Mouse (Mus musculus): ENCODE measurements at regions not wholly inside any gene's neighbourhood (a gene's known extent, or its start where the extent isn't known, plus 50 kb on each side); places are given as distances from the start of the nearest gene placed in this dataset.

DNA sequence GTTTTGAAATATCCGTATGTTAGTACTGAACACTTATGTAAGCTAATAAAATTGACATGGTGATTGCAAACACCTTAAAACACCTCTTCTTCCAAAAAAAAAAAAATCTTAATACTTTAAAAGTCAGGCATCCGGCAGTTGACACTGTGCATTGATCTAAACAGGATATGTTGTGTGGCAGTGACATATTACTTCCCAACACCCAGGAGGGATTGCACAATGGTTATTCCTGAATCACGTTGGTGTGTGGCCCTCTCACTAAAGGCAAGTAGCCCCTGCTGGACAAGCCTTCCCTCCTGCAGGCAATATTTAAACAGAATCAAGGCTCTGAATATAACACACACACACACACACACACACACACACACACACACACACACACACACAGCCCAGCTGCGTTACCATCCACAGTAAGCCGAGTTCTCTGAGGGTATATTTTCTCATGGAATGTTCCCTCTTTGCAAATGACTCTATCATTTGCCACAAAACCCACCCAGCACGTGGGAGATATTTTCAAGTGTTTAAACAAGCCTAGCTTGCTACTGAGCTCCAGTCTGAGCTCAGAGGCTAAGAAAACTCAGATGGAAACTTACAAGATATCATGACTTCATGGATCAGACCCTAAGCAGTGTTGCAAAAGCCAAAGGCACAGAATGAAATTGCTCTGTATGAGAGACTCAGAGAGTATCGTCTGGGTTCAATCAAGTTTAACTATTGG is 128.8 kb upstream of the Lyplal1 start:
- DNase-seq (ENCODE audit: low spot score in 2 of 2): no peak

DNA sequence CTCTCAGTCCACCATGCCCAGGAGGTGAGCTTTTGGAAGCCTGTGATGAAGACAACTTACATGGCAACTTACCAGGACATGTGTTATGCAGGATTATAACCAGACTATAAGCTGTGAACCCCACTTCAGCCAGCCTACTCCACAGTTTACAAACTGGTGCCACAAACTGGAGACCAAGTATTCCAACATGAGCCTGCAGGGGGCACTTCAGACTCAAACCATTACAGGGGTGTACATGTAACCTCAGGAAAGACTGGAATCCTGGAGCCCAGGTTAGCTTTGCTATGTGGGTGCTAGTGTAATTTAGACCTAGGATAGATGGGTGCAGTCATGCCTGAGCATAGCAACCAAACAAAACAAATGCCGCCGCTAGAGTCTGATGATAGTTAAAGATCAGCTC is 124.0 kb upstream of the Lyplal1 start:
- no peak for DNase-seq (ENCODE audit: low spot score in 2 of 2)

DNA sequence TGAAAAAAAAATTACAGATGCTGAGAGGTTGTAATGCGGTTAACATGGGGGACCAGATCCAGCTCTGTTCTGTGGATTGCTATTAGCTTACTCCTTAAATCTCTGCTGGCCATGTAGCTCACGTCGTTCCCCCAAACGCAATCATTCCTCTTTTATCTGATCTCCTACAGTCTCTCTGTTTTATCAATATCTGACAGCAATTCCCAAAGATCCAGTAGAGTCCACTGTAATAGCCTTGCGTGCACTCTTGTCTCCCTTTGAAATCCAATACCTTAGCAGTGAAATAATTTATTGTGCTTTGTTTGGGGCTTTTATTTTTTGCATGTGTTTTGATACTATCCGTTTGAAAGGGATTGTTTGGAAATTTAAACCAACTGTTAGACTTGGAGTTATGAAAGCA is 120.4 kb upstream of the Lyplal1 start:
- no peak for DNase-seq (ENCODE audit: low spot score in 2 of 2)

DNA sequence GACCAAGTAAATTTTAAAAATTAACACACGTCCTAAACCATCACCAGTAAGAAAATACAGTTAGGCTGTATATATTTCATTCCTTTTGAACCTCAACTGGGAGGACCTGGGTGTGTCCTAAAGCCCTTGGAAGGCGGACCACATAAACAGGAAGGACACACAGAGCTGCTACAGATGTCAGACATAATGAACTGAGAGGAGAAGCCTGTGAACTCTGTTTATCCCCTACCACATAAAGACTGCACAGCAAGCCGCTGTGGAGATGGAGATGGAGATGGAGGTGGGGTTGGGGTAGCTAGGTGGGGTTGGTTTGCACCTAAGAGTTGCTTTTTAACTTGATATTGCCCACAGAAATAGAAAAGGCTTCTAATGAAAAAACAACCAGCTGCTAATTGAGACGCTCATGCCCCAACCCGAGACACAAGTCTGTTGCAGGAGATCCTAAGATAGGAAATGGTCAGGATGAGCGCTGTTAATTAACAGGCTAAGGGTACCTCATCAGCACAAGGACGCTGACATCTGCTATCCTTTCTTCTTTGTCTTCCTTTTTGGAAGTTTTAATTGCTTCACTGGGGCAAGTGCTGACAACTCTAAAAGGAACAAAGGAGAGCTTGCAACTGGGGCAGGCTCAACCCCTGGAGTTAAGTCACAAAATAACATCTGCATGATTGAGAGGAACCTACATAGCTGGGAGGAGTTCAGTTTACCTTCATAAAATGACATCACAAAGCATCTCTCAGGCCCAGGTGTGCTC is 119.3 kb upstream of the Lyplal1 start:
- DNase-seq (ENCODE audit: low spot score in 2 of 2): no peak

DNA sequence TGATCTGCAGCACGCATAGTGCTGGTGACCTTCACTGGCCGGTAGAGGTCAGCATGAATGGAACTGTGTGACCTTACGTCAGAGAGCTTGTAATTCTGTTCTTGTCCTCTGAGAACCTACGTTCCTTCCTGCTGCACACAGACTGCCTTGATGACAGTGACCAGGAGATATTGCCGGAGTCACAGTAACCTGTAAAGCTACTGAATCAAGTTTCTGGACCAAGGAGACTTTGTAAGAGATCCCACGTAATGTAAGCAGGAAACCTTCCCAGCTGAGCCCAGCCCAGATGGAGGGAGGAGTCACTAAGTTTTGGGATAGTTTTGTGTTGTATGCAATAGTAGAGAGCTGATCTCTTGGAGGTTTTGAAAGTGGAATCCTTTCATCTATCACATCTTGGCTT is 117.4 kb upstream of the Lyplal1 start:
- no peak for DNase-seq (ENCODE audit: low spot score in 2 of 2)

DNA sequence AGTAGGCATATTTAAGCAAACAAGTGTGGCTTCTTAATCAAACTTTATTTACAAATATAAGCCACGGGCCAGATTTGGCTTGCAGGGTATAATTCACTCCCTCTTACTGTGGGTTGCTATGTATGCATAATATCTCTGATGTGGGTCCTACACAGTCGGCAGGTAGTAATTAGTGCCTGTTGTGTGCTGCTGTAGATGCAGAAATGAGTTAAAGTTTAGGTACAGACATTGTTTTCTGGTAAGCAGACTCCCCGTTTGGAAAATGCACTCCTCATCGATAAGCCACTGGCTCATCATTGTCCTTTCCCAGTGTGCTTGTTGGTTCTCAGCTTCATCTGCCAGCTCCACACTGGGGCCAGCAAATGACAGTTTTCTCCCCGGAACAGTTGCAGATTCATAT is 113.4 kb upstream of the Lyplal1 start:
- DNase-seq (ENCODE audit: low spot score in 2 of 2): no peak

DNA sequence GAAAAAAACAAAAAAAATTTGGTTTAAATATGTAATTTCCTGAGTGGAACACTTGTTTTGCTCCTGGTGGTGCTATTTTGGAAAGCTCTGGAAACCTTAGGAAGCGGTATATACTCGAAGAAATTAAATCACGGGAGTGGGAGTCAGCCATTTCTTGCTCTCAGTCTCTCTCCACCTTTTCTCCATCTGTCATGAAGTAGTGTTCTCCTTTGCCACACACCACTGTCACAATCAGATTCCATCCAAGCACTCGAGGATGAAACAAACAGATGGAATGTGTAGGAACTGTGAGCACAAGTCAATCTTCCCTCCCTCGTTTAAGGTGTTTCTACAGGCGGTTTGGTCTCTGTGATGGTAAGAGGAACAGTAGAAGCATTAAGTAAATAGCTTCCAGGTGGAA is 112.7 kb upstream of the Lyplal1 start:
- no peak for DNase-seq (ENCODE audit: low spot score in 2 of 2)

DNA sequence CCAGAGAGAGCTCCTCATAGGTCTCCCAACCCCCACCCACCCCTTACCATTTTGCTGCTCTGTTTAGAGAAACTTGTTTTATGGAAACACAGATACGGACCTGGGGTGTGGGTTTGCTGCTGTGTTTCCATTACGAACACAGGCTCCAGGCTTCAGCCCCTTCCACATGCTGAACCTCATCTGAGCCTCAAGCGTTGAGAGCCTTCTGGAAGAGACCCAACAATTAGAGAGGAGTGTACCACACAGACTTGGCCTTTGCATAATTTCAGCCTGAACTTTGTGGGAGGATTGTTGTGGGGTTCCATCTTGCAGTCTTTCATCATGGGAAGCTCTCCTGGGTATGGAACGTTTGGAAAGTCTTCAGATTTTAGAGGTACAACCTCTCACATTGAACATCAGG is 111.3 kb upstream of the Lyplal1 start:
- DNase-seq (ENCODE audit: low spot score in 2 of 2): no peak

DNA sequence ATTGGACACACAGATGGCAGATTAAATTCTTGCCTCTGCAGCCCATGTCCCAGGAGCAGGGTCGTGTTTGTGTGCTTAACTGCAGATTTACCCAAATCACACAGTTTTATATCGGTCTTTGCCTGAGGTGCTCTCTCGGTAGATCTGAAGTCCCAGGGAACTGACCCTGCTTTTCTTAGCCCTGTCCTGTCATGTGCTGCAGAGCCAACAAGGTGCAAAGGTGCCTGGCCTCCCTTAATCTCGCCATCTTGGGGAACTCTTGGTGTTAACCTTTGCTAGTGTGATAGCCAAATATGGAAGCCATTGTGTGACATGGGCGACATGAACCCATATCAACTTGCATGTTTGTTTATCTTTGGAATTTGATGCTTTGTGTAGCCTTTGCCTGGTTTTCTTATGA is 107.1 kb upstream of the Lyplal1 start:
- no peak for DNase-seq (ENCODE audit: low spot score in 2 of 2)

DNA sequence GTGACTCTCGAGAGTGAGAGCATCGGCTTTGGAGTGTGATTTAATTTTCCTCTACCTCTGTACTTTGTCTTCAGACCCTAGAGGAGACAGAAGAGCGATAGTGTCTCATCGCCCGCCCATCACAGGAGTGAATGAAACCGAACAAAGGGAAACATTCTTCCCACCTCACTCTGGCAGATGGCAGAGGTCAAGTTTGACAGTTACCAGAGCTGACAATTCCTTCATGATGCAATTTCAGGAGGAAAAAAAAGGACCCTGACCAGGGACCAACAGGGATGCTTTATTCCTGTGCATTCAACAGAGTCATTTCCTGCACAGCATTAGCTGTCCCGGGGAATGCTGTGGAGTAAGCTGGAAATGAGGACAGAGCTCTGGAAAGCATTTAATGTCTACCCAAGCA is 106.3 kb upstream of the Lyplal1 start:
- DNase-seq (ENCODE audit: low spot score in 2 of 2): no peak

DNA sequence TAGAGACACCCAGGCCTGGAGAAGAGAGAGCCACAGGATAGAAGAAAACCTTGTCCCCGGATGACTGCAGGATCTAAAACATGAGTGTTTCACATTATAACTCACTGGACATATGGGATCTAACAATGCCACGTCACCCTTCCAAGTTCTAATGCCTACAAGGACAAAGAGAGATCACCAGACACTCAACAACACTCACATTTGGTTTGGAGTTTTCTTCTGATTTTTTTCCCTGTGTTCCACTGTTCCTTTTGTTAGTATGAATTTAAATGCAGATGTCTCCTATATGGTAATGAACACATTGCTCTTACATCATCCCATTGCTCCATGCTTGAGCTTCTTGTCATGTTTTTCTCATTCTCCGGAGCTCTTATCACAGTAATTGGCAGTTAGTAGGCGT is 101.9 kb upstream of the Lyplal1 start:
- no peak for DNase-seq (ENCODE audit: low spot score in 2 of 2)

DNA sequence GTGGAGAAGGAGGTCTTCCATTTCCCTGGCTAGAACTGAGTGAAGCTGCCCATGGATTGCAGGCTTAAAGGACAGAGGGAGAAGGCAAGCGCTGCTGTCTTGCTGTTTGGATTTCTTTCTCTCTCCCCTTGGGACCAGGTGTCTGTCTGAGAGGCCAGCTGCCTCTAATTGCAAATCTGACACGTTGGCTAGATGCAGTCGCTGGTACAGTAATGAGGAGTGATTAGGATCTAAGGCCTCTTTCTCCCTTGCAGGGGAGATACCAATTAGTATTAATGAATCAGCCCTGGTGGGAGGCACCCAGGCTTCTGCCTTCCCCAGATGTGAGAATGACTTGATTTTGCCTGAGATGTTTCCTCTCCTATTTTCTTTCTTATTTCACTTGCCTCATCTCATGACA is 100.1 kb upstream of the Lyplal1 start:
- DNase-seq (ENCODE audit: low spot score in 2 of 2): no peak

DNA sequence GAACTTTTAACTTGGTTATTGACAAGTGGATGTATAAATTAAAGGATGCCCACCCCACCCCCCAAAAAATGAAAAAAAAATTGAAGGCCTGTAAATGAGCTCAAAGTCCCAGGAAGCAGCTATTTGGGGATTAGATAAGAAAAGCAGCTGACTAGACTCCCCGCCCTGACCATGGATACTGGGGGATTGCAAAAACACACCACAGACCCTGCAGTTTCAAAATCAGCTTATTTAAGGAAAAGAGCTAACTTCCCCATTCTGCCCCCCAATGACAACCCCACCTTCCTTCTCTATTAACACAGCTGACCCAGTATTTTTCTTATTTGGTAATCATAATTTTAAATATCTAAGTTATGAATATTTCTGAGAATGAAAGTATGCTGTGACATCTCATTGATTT is 87.0 kb upstream of the Lyplal1 start:
- no peak for DNase-seq (ENCODE audit: low spot score in 2 of 2)

DNA sequence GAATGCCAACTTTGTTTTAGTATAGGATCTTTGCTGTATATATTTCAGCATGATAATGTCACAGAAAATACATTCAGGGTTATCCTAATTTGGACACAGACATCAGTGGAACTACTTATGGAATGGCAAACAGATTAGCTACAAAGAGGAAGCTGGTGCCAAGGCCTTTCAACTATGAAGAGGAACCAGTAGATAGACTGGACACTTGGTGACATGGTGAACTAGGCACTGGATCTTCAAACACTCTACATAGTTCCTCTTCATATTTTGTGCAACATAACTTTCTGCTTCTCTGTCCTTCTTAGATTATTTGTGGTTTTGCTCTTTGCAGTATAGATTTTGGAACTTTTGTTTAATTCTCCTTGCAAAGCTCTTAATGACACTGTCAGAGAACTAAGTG is 85.4 kb upstream of the Lyplal1 start:
- no peak for DNase-seq (ENCODE audit: low spot score in 2 of 2)

DNA sequence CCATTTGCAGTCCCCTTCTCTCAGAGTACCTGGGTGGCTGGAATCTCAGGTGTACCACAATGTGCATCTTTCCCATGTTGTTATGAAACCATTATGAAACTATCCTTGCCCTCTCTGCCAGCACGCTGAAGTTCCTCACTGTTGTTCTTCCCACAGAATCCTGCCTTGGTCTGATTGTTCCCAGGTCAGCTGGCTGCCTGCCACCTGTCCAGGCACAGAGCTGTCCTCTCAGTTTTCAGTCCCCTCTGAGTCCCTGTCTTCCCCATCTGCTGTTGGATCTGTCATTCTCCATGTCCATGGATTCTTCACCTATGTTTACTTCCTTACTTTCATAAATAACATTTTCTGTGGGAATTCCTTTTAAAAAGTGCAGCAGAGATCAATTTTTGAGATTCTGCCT is 81.3 kb upstream of the Lyplal1 start:
- no peak for DNase-seq (ENCODE audit: low spot score in 2 of 2)

DNA sequence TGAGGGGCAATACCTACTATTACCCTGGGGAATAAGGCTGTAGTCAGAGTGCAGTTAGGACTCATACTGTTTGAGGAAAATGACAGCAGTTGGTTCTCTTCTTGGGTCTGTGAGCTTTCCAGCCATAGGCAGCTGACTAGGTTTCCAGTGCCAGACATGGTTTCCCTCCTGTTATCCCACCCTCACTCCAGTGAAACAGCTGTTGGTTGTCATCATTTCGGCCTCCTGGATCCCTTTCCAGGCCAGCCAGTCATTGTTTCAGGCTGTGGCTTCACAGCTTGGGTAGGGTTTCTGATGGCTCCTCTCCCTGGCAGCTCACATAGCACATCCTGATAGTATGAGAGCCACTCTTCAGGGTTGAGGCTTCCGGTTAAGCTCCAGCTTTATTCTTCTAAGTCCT is 79.9 kb upstream of the Lyplal1 start:
- no peak for DNase-seq (ENCODE audit: low spot score in 2 of 2)

DNA sequence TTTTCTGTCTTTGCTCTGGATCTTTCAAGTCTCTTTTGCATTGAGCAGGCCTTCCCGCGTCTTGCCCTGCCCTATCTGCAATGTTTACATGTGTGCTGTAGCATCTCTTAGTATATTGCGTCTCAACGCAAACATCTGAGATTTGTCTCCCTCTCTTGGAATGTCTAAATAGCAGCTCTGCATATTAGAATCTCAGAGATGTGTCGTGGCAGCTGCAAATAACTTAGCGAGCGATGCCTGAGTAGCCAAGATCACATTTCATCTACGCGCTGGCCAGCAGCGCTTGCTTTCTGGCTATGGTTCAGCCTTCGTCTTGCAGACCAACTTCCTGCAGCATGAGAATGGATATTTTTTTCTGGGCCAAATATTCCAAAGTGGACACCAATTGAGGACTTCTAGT is 72.3 kb upstream of the Lyplal1 start:
- DNase-seq (ENCODE audit: low spot score in 2 of 2): no peak

DNA sequence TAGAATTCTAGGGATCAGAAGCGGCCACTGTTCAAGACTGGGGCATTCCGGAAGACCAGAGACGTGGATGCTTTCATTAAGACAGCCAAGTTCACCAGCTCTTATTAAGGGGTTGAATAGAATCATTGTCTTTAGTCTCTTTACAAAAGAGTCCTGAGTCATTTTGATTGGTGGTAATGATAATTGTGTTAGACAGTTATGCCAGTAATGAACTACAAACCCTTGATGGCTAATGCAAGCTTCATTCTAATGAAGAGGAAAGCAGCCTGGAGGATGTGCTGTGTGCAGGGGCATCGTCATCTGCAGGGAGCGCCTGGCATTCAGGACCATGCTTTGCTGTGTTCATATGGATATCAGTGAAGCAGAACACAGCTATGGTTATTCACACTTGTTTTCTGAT is 70.3 kb upstream of the Lyplal1 start:
- DNase-seq (ENCODE audit: low spot score in 2 of 2): no peak

DNA sequence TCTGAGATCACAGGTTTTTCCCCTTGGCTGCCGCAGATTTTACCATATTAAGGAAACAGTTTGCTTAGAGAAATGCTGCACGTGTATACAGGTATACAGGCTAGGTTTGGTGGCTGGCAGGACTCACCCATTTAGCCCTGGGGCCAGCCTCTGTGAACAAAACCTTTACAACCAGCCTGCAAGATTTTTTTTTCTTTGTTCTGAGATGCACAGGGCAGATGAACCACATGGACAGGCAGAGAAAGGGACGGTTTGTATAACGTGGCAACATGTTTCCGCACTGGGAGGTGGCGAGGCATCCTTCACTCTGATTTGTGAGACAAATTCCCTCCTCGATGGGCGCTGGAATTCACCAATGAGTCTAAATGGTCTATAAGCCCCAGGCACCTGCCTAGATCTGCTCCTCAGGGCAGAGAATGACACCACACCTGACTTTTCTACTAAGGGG is 66.1 kb upstream of the Lyplal1 start:
- DNase-seq (ENCODE audit: low spot score in 2 of 2): no peak

DNA sequence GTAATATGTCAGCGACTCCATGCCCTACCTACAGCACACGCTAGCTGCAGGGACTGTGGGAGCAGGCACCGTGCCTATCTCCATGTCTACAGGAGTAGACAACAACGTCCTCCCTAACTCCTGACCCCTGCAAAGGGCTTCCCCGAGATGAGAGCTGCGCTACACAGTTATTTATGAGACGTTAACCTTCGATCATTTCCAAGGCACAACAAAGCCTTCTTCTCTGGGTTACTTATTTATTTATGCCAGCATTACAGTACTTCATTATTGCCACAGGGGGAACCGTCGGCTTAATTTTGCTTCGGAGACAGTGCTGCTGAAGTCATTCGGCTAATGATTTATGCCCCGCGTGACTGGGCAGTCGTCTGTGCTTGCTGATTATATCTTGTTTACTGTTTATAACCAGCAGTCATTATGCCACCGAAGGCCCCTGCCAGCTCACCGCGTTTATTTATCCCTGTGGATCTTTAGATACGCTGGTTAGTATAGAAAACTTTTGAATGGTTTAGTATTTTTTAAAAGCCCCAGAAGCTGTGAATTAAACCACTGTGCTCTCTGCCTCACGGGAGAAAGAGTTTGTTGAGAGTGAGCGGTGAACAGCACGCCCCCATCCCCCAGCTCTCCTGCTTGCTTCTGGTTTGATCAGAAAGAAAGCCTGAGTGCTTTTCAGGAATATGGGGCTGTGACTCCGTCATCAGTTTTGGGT is 65.5 kb upstream of the Lyplal1 start:
- peak in 1 of 2 experiments; percentile 14 for DNase-seq (ENCODE audit: low spot score in 2 of 2)

DNA sequence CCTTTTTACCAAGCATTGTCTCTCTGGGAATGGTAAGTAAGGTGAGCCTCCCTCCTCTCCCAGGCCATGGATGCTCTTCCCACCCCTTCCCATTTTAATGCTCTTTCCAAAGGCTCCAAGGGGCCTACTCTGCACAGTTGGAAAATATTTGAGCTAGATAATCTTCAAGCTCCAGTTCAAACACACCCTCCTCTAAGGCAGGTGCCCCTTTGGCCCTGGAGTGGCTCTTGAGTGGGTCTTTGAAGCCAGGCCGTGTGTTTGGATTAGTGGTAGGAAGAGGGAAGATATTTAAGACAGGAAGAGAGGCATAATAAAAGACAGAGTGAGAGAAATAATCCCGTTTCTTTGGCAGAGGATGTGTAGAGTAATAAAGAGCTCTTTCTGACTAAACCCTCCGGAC is 59.9 kb upstream of the Lyplal1 start:
- no peak for DNase-seq (ENCODE audit: low spot score in 2 of 2)

DNA sequence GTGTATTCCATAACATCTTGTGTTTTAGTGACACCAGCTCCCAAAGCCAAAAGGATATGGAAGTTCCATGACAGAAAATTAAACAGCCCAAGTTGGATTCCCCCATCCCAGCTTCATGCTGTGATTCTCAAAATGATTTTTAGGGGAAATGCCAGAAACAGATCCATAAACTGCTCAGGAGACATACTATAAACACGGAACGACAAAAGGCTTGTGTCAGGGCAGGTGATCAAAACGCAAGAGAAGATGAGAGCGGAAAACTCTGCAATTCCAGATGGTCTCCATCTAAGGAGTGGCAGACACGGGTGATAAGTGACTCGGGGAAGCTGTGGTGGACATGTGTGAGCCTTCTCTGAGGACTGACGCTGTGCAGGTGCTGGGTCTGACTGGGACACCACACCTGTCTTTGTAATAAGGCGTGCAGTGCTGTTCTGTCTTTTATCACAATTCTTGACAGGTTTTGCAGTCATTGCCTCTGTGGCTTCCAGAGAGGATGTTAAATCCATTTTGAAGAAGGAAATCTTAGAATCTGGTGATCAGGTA is 56.4 kb upstream of the Lyplal1 start:
- no peak for DNase-seq (ENCODE audit: low spot score in 2 of 2)

Measured in adrenal gland, postnatal 4 days (tissue).